Mouse (Mus musculus) G1E (cell line): ENCODE results near the gene Gpr108.

Source experiments
- CTCF ChIP-seq: IDR thresholded peaks from 2 replicates; pipeline ENCODE4 v1.5.1; 2012; ENCODE audit warnings: low read depth, low read length, inconsistent platforms, mixed read lengths
- GATA1 ChIP-seq: IDR thresholded peaks from 2 replicates; pipeline ENCODE4 v1.6.1; 2012; ENCODE audit warnings: borderline replicate concordance, low read length, inconsistent platforms, mixed read lengths
- GATA2 ChIP-seq: IDR thresholded peaks from 2 replicates; pipeline ENCODE4 v1.6.1; 2012; ENCODE audit warnings: low read depth, low read length, inconsistent platforms, borderline replicate concordance

DNA sequence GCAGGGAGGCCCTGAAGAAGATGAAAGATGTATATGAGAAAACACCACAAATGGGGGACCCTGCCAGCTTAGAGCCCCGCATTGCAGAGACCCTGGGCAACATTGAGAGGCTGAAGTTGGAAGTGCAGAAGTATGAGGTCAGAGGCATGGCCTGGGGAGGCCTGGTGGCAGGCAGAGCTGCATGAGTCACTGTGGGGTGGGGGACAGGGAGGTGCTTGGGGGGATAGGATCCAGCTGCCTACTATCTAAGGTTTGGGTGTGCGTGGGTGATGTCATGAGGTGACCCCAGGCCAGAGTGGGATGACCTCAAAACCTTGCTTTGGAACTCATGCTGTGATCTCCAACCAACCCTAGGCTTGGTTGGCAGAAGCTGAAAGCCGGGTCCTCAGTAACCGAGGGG is 13.0 kb upstream of the Gpr108 start:
- TF ChIP-seq CTCF (no peak), GATA2 (no peak), GATA1 (no peak)
